Mouse (Mus musculus) embryonic facial prominence, embryonic 11.5 days (tissue): Measurements from ENCODE around the gene Blzf1. TPM values are rescaled to one million over a fixed set of nuclear protein-coding genes. Genes with fewer than 3 reads are reported as not detected.

Experiments used
- ATAC-seq: fragments of 200-750 bp; cut with Nextera tagmentation; replicated peaks from 2 replicates; pipeline ENCODE4 v1.8.0; 2017; ENCODE audit warnings: low read depth; ENCODE audit not compliant: insufficient number of reproducible peaks, low FRiP score, low TSS enrichment
- DNase-seq: peaks from one replicate; pipeline ENCODE4 v3.0.0-alpha.2; 2015; ENCODE audit warnings: low spot score
- H3K27ac ChIP-seq: fragments of 300-500 bp; sonication (generic); replicated peaks from 2 replicates; pipeline ENCODE4 v1.5.1; 2014; ENCODE audit warnings: mild to moderate bottlenecking, low read depth, low read length, control low read depth
- H3K27me3 ChIP-seq: fragments of 300-500 bp; sonication (generic); 2 replicates; pipeline ENCODE4 v1.6.1; 2014; ENCODE audit warnings: mild to moderate bottlenecking, low read length, moderate library complexity, mixed read lengths; ENCODE audit not compliant: control insufficient read depth, insufficient read depth
- H3K36me3 ChIP-seq: fragments of 300-500 bp; sonication (generic); replicated peaks from 2 replicates; pipeline ENCODE4 v1.6.1; 2014; ENCODE audit warnings: low read depth, mild to moderate bottlenecking, low read length, moderate library complexity, mixed read lengths; ENCODE audit not compliant: control insufficient read depth, insufficient read depth
- H3K4me1 ChIP-seq: fragments of 300-500 bp; sonication (generic); 2 replicates; pipeline ENCODE4 v1.6.1; 2014; ENCODE audit warnings: low read length, mixed read lengths; ENCODE audit not compliant: control insufficient read depth, insufficient read depth
- H3K4me2 ChIP-seq: fragments of 300-500 bp; sonication (generic); 2 replicates; pipeline ENCODE4 v1.6.1; 2014; ENCODE audit warnings: low read depth, mild to moderate bottlenecking, control low read depth, low read length, moderate library complexity
- H3K4me3 ChIP-seq: fragments of 300-500 bp; sonication (generic); 2 replicates; pipeline ENCODE4 v1.5.1; 2014; ENCODE audit warnings: low read depth, low read length, control low read depth
- H3K9ac ChIP-seq: fragments of 300-500 bp; sonication (generic); replicated peaks from 2 replicates; pipeline ENCODE4 v1.6.1; 2014; ENCODE audit warnings: mild to moderate bottlenecking, control low read depth, low read length
- H3K9me3 ChIP-seq: fragments of 300-500 bp; sonication (generic); replicated peaks from 2 replicates; pipeline ENCODE4 v1.6.1; 2016; ENCODE audit warnings: mild to moderate bottlenecking, low read length, inconsistent platforms, mixed read lengths; ENCODE audit not compliant: control insufficient read depth
- WGBS: fragments of 180-500 bp; shearing (Covaris S2); extraction: QIAGEN DNeasy Blood & Tissue Kit; methylation state at CpG from one replicate; pipeline ENCODE4 v1.1.7; 2014; 5-methylcytosine and 5-hydroxymethylcytosine counted together
- polyA plus RNA-seq: library from polyadenylated mRNA; unstranded; fragments of >200 nt; fragmentation: Nextera tagmentation; extraction: Ambion mirVana; gene quantifications from 2 replicates; pipeline ENCODE4 v1.2.1, GENCODE M21; 2014

Gene Blzf1
- polyA plus RNA-seq, 1 experiment from 2014 or later: 26.7 TPM

DNA sequence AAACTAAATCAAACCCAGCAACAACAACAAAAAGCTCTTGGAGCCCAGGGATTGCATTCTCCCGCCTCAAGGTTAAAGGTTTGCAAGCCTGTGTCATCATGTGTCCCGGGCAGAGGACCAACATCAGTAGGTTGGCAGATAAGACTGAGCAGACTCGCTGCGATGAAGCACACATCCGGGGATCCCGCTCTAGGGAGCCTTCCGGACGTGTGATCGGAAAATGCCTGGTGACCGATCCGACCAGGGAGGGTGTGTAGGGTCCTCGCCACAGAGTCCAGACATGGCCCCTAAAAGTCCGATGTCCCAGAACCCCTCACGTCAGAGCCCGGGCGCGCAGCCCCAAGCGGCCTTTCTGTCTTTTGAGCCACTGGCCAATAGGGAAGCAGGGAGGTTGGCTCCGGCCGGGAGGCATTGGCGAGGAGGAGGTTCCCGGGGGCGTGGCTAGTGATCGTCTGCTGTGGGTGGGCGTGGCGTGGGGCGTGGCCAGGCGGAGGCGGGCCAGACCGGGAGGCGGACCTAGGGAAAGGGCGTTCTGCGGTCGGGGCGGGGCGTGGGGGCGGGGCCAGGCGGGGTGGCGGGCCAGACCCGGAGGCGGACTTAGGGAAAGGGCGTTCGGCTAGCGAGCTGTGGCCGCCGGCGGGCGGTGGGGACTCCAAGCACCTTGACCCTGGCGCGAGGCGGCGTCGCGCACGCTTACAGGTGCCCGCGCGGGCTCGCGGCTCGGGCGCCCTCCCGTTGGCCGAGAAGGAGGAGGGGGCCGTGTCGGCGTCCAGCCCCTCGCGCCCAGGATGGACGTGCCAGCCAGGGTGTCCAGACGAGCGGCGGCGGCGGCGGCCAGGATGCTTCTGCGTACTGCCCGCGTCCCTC, 58.6 kb downstream of the Blzf1 start, which contains the start of gene Slc19a2:
Gene Slc19a2 (plus strand): TSS at position 582 of the 867 bp plus-strand sequence.
- DNase-seq (peak; percentile 97), ATAC-seq (peak; percentile 98)
- H3K9ac ChIP-seq: peak within 1 kb of the TSS; percentile 71
- H3K27ac ChIP-seq: peak within 1 kb of the TSS; percentile 59
- H3K27me3 ChIP-seq: no peaks in the 10 kb centered on the region
- no peaks in the 10 kb centered on the region for H3K9me3 ChIP-seq
- no peaks in the 10 kb centered on the region for H3K36me3 ChIP-seq
- H3K4me1 ChIP-seq: peaks cover 2% of the 10 kb centered on the region; the same call in 1 of the 2 replicates
- peak within 1 kb of the TSS; percentile 89 for H3K4me2 ChIP-seq
- H3K4me3 ChIP-seq: peak within 1 kb of the TSS; percentile 70
- under 1% methylated on average over 59 of the region's 79 CpGs for WGBS

DNA sequence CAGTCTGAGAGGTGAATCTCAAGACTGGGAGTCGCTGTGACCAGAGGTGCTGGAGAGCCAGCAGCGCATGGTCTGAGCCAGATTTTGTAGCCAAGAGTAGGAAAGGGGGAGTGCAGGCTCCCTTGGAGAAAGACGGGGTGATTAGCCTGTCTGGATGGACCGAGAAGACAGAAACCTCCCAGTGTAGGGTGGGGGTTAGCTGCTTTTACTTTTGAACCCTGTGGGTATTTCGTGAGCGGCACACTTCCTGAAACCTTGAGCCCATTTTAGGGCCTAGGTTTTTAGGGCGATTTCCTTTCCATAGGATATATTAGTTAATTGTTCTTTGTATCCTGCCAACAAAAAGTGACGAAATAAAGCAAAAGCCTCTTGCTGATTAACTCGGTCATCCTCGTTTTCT, 59.3 kb downstream of the Blzf1 start:
- no peaks in the 10 kb centered on the region for H3K27me3 ChIP-seq
- WGBS: 8% methylated on average over 10 of the region's 10 CpGs
- peak overlapping the region; percentile 43; the same call in 1 of the 2 replicates for H3K4me2 ChIP-seq
- no peak overlapping the region for H3K27ac ChIP-seq
- peak overlapping the region; percentile 30 for H3K9ac ChIP-seq
- H3K36me3 ChIP-seq: no peaks in the 10 kb centered on the region
- peak overlapping the region; percentile 70; the same call in 1 of the 2 replicates for H3K4me3 ChIP-seq
- H3K9me3 ChIP-seq: no peaks in the 10 kb centered on the region
- DNase-seq (peak; percentile 11), ATAC-seq (no peak)
- peaks cover 2% of the 10 kb centered on the region; the same call in 1 of the 2 replicates for H3K4me1 ChIP-seq

DNA sequence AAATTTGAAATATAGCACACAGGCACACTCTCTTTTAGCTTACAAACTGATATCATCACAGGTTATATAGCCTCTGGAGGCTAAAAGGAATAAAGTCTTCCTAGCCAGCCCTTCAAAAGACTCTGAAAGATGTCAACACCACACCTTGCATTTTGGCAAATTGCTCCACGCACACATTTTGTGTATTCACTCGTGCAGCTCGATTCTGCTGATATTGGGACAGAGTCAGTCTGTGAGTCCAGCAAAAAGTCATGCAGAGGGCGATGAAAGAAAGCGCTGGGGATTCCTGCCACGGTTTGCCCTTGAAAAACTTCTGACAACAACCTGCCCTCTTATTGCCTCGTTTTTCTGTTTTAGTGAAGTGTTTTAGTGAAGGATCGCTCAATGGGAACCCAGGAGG, 59.8 kb downstream of the Blzf1 start:
- no peak overlapping the region for H3K27ac ChIP-seq

DNA sequence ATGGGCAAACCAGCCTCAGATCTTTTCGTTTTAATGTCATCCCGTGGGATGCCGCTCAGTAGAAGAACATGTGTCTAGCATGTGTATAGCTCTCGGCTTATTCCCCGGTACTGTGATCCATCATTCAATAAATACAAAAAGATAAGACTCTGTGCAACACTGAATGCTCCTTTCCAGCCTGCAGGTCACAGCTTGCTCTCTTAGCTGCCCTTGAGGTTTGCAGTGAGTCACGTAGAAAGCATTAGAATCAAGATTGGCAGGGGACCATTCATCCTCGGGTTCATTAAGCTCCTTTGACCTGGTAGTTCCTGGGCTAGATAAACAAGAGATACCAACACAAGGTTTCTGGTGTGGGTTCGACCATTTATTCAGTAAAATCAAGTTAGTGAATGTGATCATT, 64.5 kb downstream of the Blzf1 start:
- Histone ChIP-seq H3K27ac (no peak overlapping the region), H3K9me3 (no peaks in the 10 kb centered on the region), H3K27me3 (no peaks in the 10 kb centered on the region), H3K9ac (no peak overlapping the region), H3K4me1 (peaks cover 2% of the 10 kb centered on the region; the same call in 1 of the 2 replicates), H3K4me2 (no peak overlapping the region), H3K4me3 (no peak overlapping the region), H3K36me3 (no peaks in the 10 kb centered on the region)
- DNase-seq (no peak), ATAC-seq (no peak)
- WGBS: 60% methylated on average over 8 of the region's 8 CpGs

More for the DNA sequence above, 59.8 kb downstream of the Blzf1 start:
- Histone ChIP-seq H3K9ac (peak overlapping the region; percentile 30), H3K27me3 (no peaks in the 10 kb centered on the region), H3K36me3 (no peaks in the 10 kb centered on the region), H3K4me3 (no peak overlapping the region), H3K9me3 (no peaks in the 10 kb centered on the region), H3K4me1 (peaks cover 2% of the 10 kb centered on the region; the same call in 1 of the 2 replicates), H3K4me2 (no peak overlapping the region; the same call in 1 of the 2 replicates)
- no peak for ATAC-seq
- DNase-seq: no peak
- WGBS: 30% methylated on average over 8 of the region's 8 CpGs

DNA sequence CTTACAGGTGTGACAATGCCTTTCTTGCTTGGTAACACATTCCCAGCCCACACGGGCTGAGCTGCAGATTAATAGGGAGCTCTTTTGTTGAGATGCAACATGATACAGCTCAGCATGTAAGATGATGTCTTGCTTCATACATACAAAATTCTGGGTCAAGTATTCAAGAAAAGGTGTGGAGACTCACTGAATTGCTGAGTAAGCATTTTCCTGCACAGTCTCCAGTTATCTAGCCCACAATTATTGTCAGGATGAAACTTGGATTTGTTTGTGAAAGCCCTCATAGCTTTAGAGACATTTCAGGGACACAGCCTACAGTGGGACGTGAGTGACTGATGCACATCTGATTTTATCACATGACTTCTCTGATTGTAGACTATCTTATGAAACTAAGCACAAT, 65.8 kb downstream of the Blzf1 start:
- no peaks in the 10 kb centered on the region for H3K4me1 ChIP-seq
- DNase-seq: no peak
- no peaks in the 10 kb centered on the region for H3K27me3 ChIP-seq
- no peak overlapping the region for H3K27ac ChIP-seq
- no peak overlapping the region for H3K4me2 ChIP-seq
- no peaks in the 10 kb centered on the region for H3K36me3 ChIP-seq
- no peak for ATAC-seq
- 80% methylated on average over 2 of the region's 2 CpGs for WGBS
- H3K9ac ChIP-seq: no peak overlapping the region
- no peak overlapping the region for H3K4me3 ChIP-seq
- no peaks in the 10 kb centered on the region for H3K9me3 ChIP-seq

Other genes starting within 250 kb of the Blzf1 start
- gene Sell, start 245.5 kb downstream of the Blzf1 start, polyA plus RNA-seq: 0.13 TPM in 1 of 2 replicates, not detected in the other
- 0.07 TPM in 1 of 2 replicates, not detected in the other for gene Selp, start 192.2 kb downstream of the Blzf1 start, polyA plus RNA-seq
- gene F5, start 155.7 kb downstream of the Blzf1 start, polyA plus RNA-seq: 0.50 and 0.67 TPM in 2 replicates
- gene Slc19a2, start 58.4 kb downstream of the Blzf1 start, polyA plus RNA-seq: 10.5 and 11.8 TPM in 2 replicates
- 8.7 and 9.6 TPM in 2 replicates for gene Ccdc181, start 31.9 kb downstream of the Blzf1 start, polyA plus RNA-seq
- gene Nme7, start 3.4 kb downstream of the Blzf1 start, polyA plus RNA-seq: 46.7 and 51.6 TPM in 2 replicates
- 11.6 and 11.9 TPM in 2 replicates for gene Atp1b1, start 150.9 kb upstream of the Blzf1 start, polyA plus RNA-seq